Mouse (Mus musculus): ENCODE data around the gene Heca.

GRCm38 (mm10) chr10:17989136-17989535 lies 41.3 kb upstream of the Heca start:
- TF ChIP-seq CTCF (conservative IDR thresholded peaks at IDR 0.05; ENCODE audit: low read length) (no peak), NANOG (IDR thresholded peaks at IDR 0.05; ENCODE audit: borderline replicate concordance, low read length) (no peak), POU5F1 (IDR thresholded peaks at IDR 0.05; ENCODE audit: borderline replicate concordance, low read length) (no peak)

Data from E14TG2a.4 (cell line).